12 mouse cellular contexts compared by ENCODE assay signal in genomic region chr16:32427506-32427905, GRCm38 (mm10).
"Had no signal": no experiment of that assay in that cellular context is flagged by ENCODE, and none has a peak within 500 bp of the region (broad histone marks: within the 10 kb centered on the region; RNA-seq: fewer than 3 reads in every experiment).

No protein-coding gene starts in this region.

- DNase-seq: lung, embryonic 14.5 days; lung, postnatal 10 days; lung, postnatal 4 days; midbrain, embryonic 14.5 days; retina, postnatal 1 day; right cerebral cortex, adult 18-20 months; right cerebral cortex, postnatal 25 days; right cerebral cortex, postnatal 4 days; spleen, adult 18-20 months; thymus, adult 18-20 months; thymus, postnatal 14 days; thymus, postnatal 36 days had no signal
